Mouse (Mus musculus) left cerebral cortex, adult 9 months (tissue): ENCODE measurements at regions not wholly inside any gene's neighbourhood (a gene's known extent, or its start where the extent isn't known, plus 50 kb on each side); places are given as distances from the start of the nearest gene placed in this dataset.

ENCODE experiments used
- DNase-seq, 2 experiments: peaks; one replicate each; pipeline ENCODE4 v3.0.0; 2022; ENCODE audit warnings: low spot score in 2 of 2

- no peak for DNase-seq
Observed at GRCm38 (mm10) chr1:146185444-146185843, 309.1 kb upstream of the Brinp3 start.

- DNase-seq = no peak
Observed at GRCm38 (mm10) chr1:146211646-146212045, 282.9 kb upstream of the Brinp3 start.

GRCm38 (mm10) chr1:146231487-146232466, 262.8 kb upstream of the Brinp3 start:
- peak in 1 of 2 experiments; percentile 60 for DNase-seq

GRCm38 (mm10) chr1:146260400-146260799, 234.2 kb upstream of the Brinp3 start:
- no peak for DNase-seq

- peak in 1 of 2 experiments; percentile 4 for DNase-seq
Observed at GRCm38 (mm10) chr1:146299031-146299430, 195.5 kb upstream of the Brinp3 start.

- DNase-seq = no peak
Observed at GRCm38 (mm10) chr1:146312547-146312946, 182.0 kb upstream of the Brinp3 start.

GRCm38 (mm10) chr1:146316172-146317158, 178.1 kb upstream of the Brinp3 start:
- no peak for DNase-seq

- no peak for DNase-seq
Observed at GRCm38 (mm10) chr1:146322026-146322425, 172.5 kb upstream of the Brinp3 start.

GRCm38 (mm10) chr1:146322862-146323261, 171.7 kb upstream of the Brinp3 start:
- no peak for DNase-seq

GRCm38 (mm10) chr1:146337049-146337448, 157.5 kb upstream of the Brinp3 start:
- no peak for DNase-seq

- no peak for DNase-seq
Observed at GRCm38 (mm10) chr1:146356964-146357363, 137.6 kb upstream of the Brinp3 start.

- no peak for DNase-seq
Observed at GRCm38 (mm10) chr1:146358301-146358700, 136.3 kb upstream of the Brinp3 start.

- no peak for DNase-seq
Observed at GRCm38 (mm10) chr1:146359632-146360031, 134.9 kb upstream of the Brinp3 start.

- DNase-seq = no peak
Observed at GRCm38 (mm10) chr1:146360124-146360523, 134.4 kb upstream of the Brinp3 start.

GRCm38 (mm10) chr1:146363777-146364176, 130.8 kb upstream of the Brinp3 start:
- no peak for DNase-seq
